Mouse (Mus musculus) heart, postnatal 0 days (tissue): ENCODE data around the gene Gm21936.
"Not testable (repeated sequence)": the region's sequence is repeated elsewhere in the genome, so short reads cannot be mapped to it uniquely, and the experiment has no call there.

Experiments
- CTCF ChIP-seq: IDR thresholded peaks from 2 replicates; pipeline ENCODE4 v1.5.1; 2016; ENCODE audit warnings: antibody characterized with exemption, control low read depth, low read depth
- EP300 ChIP-seq: IDR thresholded peaks from 2 replicates; pipeline ENCODE4 v1.6.1; 2016; ENCODE audit warnings: antibody characterized with exemption, low read depth

- not testable (repeated sequence) for TF ChIP-seq CTCF, EP300
These were observed 19.7 kb upstream of the Gm21936 start, which contains the start of gene Gm21319 for GRCm38 (mm10) chr12:87775655-87776054.
